Mouse (Mus musculus): Measurements from ENCODE around the gene Mrpl41.

GRCm38 (mm10) chr2:24996471-24996870 is 21.6 kb upstream of the Mrpl41 start:
- TF ChIP-seq EP300 (IDR thresholded peaks at IDR 0.05; ENCODE audit: low read depth) (no peak), CTCF (IDR thresholded peaks at IDR 0.05; ENCODE audit: low read depth) (no peak)
